Mouse (Mus musculus) layer of hippocampus, postnatal 36 days (tissue): ENCODE results near the gene Ssbp4. TPM values are rescaled to one million over a fixed set of nuclear protein-coding genes. Genes with fewer than 3 reads are reported as not detected.

Source experiments
- DNase-seq, 2 experiments: peaks; one replicate each; pipeline ENCODE4 v3.0.0; 2022
- total RNA-seq, 2 experiments: library from RNA; stranded (reverse); gene quantifications; 2 replicates each; pipeline ENCODE4 v1.2.3; 2021

Gene Ssbp4
- 100 to 1,000 TPM; 276 to 279 TPM for total RNA-seq

DNA sequence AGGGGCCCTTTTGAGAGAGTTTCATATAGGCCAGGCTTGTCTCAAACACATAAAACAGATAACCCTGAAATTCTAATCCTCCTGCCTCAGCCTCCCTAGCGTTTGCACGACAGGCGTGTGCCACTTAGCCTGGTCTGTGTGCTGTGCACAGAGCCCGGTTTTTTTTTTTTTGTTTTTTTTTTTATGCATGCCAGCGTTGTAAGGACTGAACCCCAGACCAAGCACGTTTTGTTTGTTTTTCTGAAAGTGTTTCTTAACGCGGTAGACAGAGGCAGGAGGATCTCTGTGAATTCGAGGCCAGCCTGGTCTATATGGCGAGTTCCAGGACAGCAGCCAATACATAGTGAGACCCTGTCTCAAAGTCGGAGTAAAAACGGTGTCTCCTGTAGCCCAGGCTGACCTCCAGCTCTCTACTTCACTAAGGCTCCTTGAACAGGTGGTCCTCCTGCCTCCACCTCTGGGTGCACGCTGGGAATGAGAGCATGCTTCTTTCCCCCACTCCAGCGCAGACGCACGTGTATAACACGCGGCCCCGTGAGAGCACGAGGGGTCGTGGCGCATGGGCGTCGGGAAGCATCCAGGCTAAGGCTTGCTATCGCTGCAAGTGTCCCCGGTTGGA is at the start of gene Ssbp4:
Gene Ssbp4 (minus strand): TSS at position 124 of the 619 bp plus-strand sequence.
- no peak for DNase-seq

DNA sequence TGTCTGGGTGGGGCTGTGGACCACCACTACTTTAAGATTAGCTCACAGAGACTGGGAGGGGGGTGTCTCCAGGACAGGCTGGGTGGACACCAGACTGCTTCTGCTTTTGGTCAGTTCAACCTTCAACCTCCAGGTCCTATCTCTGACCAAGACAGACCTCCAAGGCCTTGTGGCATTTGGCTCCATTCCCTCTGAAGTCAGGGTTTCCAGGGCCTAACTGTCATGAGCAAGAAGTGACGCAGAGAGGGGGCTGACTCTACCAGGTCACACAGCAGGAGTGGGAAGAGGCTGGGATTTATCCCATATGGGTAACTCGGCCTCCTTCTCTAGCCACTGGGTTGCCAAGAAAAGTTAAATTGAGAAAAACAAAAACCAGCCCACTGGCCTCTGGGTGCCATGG is 49.1 kb upstream of the Ssbp4 start:
- no peak for DNase-seq

DNA sequence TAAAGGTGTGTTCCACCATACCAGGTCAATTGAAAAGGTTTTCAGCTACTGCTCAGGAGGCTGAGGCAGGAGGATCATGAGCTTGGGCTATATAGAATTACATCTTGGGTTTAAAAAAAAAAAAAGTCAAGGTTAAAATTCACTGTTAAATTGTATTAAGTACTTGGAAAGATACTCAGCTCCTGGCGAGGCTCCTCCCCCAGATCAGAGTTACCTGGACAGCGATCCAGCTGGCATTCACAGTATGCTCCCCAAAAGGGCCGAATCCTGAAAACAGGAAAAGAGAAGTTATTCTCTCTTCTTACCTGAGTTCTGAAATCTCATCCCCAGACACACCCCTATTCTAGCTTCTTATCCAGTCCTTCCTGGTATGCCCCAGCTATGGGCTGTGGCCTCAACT is 48.5 kb upstream of the Ssbp4 start:
- no peak for DNase-seq

DNA sequence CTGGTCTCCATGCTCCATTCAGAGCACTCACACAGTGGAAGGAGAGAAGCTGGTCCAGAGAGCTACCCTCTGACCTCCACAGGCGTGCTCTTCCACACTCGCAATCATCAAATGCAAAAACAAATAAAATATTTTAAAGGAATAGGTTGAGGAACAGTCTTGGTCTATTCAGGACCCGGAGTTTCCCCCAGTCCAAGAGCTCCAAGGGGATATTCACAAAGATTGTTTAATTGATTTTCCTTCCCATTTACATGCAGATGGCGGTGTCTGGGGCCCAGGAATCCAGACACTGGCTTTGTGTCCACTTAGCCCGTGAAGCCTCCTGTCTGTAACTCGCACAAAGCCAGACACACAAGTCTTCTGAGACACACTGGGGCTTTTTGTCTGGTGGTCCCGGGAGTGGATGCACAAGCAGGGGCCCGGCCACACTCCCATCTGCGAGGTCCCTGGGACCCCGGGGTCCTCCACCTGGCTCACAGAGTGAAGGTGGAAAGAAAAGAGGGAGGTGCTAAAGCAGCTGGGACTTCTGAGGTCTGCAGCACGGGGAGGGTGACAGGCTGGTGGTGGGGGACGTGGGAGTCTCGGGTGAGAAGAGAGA is 47.6 kb upstream of the Ssbp4 start:
- no peak for DNase-seq

DNA sequence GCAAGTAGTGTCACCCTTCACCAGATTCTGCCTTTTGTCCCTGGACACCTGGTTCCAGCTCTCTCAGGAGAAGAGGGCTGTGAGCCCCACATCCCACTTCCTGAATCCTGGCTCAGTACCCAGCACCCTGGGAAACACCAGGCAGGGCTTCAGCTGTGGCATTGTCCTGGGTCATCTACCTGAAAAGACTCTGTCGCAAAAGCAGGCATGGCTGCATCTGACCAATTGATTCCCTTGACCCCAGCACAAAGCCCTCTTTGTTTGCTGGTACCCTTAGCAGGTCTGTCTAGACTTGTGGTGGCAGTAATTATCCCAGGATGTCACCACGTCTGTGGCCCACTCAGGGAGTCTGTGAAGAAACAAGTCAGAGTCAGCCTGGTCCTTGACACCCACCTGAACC is 46.8 kb upstream of the Ssbp4 start:
- DNase-seq: no peak

DNA sequence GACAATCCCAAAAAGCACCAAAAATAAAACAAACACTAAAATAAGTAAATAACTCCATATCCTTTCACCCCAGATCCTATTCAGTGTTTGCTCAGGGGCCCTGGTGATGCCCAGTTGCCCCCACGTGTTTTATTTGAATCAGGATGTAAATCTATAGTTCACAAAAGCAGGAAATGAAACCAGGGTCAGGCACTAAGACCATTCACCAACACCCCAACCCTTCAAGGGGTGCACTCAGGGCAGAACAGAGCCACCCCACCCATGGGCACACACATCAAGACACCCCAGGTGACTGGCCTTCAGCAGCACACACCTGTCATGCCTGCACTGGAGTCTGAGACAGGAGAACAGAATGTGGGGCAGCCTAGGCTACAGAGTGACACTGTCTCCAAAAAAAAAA is 45.4 kb upstream of the Ssbp4 start:
- DNase-seq: no peak

DNA sequence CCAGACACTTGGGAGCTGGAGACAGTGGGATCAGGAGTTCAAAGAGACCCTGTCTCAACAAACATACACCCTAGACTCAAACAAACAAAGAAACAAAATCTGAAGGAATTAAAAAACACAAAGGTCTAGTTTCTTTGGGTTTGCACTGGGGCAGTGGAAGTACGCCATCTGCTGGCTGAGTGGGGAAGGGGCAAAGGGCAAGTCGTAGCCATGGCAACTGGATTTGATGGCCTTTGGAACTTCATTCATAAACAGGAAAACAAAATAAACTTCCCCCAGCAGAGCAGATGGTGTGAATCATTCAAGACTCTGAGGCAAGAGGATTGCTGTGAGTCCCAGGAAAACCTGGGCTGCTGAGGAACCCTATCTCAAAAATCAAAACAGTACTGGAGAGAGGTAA is 44.6 kb upstream of the Ssbp4 start:
- DNase-seq: no peak

DNA sequence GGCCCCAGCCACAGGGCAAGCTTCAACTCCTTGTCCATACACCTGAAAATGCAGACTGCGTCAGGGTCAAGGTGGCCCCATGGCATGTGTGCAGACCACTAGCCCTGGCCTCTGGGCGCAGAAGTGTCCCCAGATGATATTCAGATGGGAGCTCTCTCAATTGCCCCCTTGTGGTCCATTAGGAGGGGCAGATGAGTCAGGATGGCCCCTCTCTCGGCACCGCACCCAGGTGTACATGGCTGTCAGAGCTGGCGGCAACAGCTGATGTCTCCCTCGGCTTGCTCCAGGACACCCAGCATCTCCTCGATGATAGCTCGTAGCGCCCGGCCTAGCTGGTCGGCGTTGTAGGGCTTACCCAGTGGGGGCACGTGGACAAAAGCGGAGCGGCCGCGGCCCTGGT is 41.7 kb upstream of the Ssbp4 start:
- DNase-seq: no peak

DNA sequence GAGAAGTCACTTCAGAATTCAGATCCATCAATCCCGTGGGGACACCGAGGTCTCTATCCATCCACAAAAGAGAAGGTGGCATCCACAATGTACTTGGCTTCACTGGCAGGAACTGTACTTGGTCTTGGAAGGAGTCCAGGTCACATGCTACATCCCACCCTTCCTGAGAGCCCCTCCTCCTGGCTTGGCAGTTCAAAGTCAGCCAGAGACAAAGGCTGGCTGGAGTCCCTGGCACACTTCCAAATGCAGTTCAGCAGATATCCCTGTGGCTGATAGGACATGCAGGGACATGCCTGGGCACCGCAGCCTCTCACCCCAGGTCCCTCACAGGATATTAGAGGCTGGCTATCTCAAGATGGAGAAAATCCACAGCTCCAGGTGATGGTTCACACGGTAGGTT is 40.7 kb upstream of the Ssbp4 start:
- no peak for DNase-seq

DNA sequence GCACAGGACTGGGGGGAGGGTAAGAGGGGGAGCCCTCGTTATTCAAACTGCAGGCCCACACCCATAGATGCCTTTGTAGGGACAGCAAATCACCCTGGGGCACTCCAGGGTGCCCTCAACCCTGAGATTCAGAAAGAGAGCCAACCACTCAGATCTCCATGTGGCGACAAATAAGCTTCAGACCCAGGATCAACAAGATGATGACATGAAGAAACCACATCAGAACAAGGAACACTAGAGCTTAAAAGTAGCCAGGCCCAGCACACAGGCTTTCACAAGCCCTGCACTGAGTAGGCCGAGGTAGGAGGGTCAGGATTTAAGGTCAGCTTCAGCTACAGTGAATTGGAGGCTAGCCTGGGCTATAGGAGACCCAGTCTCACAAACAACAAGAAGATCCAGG is 40.2 kb upstream of the Ssbp4 start:
- DNase-seq: no peak

DNA sequence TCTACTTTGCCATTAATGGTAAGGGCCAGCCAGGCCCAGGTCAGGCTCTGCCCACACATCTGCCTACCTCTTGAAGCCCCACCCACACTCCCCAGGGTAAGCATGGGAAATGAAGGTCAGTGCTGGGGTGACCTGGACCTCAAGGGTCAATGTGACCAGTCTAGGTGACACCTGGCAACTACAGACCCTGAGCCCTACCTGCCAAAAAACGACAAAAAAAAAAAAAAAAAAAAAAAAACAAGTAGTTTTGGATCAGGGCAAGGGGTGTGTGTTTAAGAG is 39.4 kb upstream of the Ssbp4 start:
- DNase-seq: no peak

DNA sequence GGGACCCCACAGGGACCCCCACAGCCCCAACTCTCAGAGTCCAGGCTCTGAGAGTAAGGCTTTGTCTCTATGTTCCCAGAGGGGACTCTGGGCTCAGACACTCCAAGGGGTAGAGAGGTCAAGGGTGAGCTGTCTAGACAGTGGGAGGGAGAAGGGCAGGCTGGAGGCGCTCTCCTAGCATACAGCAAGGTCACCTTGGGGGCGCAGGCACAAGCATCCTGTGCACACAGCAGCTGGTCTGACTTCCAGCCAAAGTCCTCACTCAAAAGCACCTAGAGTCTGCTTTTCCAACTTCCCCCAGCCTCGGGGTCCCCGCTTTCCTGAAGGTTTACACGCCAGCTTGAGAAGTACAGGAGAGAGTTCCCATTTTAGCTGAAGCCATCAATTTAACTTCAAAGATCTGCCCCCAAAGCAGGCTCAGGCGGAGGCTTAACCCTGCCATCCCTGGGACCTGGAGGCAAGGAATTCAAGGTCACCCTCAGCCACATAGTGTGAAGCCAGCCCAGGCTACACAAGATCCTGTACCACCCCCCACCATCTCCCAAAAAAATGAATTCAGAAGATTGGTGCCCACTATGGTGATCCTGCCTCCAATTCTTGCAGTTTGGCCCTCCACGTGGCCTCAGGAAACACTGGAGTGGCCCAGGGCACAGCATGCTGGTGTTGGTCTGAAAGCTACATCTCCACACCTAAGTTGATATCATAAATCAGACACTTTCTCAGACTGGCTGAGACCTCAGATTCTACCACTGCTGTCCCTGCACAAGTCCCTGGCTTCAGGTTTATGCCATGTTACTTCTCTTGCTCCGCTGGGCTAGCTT is 38.9 kb upstream of the Ssbp4 start:
- no peak for DNase-seq

DNA sequence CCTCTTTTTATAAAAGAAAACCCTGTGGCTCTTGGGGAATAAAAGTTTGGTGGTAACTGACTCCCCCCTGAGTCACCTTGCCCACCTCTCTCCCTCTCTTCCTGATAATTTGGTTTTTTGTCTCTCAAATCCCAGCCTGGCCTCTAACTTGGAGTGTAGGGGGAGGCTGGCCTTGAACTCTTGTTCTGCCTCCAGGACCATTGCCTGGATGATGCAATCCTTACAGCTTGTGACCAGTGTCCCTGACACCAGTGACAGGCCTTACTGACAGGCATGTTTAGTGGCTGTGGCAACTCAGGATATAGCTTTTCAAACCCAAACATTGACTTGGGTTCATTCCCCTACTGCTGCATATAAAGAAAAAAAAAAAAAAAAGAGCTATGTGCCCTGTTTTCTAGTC is 38.1 kb upstream of the Ssbp4 start:
- no peak for DNase-seq

DNA sequence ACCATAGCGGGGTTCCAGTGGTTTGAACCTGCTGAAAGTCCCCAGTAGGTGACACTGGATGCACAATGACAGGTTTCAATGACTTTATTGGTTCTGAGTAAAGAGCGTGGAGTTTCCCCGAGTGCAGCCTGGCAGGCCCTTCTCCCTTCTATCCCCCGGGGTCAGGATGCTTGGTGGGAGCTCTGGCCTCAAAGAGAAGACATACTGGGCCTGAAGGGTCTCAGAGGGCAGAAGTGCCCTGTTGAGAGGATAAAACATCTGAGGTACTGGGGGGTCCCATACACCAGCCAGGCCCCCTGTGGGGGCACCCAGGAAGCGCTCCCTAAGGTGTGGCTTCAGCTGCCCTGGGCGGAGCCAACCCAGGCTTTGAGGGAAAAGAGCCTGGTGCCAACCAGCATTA is 37.7 kb upstream of the Ssbp4 start:
- no peak for DNase-seq

DNA sequence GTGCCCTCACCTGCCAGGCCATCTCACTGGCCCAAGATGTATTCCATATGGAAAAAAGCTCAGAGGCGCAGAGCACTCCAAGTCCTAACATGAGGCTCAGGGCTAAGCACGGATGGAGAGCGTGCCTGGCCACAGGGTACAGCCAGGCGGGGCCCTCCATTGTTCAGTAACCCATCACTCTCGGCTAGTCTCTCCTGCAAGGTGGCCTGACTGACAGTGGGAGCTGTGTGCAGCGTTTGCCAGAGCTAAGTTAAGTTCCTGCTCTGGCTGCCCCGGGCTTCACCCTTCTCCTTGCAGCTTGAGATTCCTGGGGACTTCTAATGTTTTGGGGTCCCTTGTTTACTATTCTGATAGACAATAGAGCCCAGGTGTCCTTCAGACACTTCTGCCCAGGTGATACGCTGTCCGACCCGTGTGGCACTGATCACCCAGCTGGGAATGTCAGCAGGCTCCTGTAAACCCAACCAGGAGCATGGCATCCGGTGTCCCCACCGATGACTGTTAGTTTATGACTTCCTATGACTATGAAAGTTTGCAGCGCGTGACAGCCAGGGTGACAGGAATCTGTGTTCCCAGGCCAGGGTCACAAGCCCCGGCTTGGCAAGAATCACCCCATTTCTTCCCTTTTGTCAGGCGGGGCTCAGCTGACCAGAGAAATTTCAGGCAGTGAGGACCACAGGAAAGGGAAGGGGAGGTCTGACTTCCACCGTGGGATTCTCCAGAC is 37.0 kb upstream of the Ssbp4 start:
- DNase-seq: no peak

DNA sequence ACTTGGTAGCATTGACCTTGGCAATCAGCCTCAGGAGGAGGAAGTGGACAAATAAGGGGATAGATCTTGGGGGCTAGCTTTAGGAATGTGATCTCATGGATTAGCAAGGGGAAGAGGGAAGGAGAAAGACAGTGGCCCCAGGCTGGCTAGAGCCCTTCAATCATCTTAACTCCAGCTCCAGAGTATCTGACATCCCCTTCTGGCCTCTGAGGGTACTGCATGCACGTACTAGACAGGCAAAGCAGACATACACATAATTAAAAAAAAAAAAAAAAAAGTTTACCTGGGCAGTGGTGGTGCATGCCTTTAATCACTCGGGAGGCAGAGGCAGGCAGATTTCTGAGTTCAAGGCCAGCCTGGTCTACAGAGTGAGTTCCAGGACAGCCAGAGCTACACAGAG is 35.4 kb upstream of the Ssbp4 start:
- no peak for DNase-seq

DNA sequence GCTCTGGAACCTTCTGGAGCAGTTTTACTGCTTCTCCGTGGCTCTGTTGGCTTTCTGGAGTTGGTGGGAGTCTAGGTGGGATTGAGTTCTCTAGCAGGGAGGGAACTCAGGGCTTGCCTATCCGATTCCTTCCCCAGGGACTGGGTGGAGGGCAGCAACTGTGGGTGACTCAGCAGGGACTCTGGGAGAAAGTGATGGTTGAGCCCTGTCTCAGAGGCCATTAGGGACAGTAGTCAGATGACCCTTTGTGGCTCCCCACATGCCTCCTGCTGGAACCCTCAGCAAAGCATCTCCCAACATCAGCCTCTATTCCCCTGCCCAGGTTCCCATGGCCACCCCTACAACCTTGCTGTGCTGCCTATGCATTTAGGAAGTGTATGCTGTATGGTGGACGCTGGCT is 34.3 kb upstream of the Ssbp4 start:
- no peak for DNase-seq

DNA sequence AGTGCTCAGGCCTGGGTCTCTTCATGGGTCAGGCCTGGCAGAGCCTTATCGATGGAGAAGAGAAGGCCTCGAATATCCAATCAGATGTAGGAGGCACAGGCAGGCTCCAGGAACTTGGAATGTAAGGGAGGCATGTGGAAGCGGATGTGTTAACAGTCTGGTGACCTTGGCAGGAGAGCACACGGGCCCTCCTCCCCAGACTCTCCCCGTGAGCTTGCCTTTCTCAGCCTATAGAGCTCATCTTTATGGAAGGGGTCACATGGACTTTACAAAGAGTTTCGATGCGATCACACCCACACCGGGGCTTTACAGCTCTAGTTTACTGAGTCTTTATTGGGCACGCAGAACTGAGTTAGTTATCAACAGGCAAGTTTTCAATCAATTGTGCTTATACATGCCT is 30.1 kb upstream of the Ssbp4 start:
- DNase-seq: no peak

DNA sequence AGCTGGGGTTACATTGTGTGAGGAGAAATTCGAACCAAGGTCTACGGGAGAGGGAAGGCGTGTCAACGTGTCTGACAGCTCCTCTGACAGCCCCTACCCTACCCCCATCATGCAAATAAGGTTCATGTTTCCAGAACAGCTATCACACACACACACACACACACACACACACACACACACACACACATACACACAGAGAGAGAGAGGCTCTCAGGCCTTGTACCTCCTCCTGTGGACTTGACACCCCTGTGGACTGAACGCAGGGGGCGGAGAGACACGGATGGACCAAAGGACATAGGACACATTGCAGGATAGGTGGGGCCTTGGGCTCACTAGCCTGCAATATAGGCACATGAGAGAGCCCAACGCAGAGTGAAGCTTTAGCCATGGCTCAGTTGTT is 28.2 kb upstream of the Ssbp4 start:
- no peak for DNase-seq

DNA sequence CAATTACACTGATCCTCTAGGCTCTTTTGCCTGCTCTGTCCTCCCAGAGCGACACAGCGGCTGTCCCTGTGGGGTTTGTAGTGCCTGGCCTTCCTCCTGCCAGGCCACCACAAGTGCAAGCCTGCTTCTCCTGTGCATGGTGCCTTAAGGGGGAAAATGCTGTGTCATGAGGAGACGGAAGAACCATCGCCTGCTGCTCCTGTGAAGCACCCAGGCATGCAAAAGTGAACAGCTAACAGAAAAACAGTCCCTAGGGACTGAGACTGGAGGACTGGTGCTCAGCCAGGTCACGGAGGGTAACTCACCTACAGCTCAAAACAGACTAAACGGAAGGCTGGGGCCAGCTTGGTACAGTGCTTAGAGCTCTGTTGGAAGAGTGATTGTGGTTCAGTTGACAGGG is 26.9 kb upstream of the Ssbp4 start:
- no peak for DNase-seq

DNA sequence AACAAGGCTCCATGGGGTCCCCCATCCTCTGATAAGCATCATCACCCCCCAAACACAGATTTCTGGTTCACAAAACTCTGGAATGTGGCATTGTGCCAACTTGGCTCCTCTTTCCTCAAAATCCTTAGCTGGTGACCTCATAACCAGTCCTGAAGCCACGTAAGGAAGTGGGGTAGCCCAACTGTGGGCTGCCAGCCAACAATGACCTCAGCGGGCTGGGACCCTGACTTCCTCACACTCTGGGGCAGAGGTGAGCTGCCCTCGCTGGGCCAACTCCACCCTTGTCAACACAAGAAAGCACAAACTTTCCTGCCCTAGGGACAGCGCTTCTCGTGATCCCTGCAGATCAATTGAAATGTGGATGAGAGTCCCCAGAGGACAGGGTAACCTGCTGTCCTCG is 25.4 kb upstream of the Ssbp4 start:
- no peak for DNase-seq

DNA sequence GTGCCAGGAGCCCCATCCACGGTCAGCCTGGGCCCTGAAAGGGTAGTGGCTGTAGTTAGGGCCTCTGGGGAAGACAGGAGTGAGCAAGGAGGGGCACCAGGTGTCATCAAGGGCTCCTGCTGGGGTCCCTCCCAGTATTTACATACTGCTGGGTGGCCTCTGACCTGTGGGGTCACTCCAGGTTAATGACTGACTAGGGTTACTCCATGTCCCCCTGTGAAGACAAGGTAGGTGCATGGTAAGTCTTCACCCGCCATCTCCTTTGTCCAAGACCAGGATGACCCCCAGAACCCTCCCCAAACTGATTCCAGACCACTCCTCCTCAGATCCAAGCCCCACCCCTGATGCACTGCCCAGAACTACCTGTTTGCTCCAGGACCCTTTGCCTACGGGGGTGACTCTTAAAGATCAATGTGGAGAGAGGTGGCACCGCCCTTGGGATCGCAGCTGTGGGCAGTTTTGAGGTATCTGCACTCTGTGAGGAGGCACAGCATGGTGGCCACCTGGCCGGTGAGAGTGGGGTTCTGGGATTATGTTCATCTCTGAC is 23.7 kb upstream of the Ssbp4 start, which contains the start of gene Gdf15:
Gene Gdf15 (minus strand): TSS at position 111 of the 547 bp plus-strand sequence.
- DNase-seq: no peak

DNA sequence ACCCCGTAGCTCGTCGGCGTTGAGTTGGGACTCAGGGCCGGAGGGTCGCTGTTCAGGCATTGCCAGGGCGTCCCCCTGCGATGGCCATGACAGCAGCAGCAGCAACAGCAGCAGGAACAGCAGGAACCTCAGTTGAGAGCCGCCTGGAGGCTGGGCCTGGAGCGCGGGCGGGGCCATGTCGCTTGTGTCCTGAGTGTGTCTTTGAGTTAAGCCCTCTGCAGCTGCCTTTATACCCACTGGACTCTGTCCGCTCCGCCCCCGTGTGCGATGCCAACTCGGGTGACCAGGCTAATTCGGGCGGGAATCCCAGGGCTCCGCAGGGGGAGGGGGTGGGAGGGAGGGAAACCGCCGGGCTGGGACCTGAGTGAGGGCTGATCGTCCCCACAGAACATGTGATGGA is 22.8 kb upstream of the Ssbp4 start:
- no peak for DNase-seq
